Mouse (Mus musculus) CD4-positive naive resting alpha-beta T cell, adult 76 days (primary cell): ENCODE measurements around the gene Col28a1. TPM values are rescaled to one million over a fixed set of nuclear protein-coding genes. Genes with fewer than 3 reads are reported as not detected.

Source experiments
- total RNA-seq: library from RNA; stranded (reverse); gene quantifications from one replicate; pipeline ENCODE4 v1.2.4, GENCODE M21; 2023

Col28a1 gene
- total RNA-seq, result not detected

DNA sequence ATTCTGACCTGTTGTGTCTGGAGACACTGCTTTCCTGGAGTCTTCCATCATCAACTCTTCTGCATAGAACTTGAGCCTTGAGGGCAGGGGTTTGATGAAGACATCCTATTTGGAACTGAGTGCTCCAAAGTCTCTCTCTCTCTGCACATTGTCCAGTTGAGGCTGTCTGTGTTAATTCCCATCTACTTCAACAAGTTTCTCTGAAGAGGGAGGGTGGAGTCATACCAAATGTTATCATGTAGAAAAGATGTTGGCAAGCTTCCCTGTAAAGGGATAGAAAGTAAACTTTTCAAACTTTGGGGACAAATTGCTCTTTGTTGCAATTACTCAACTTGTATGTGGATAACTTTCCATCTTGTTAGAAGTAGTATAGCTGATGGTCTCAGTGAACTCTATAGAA, at the start of gene Col28a1:
Gene Col28a1, minus strand, starts transcription at position 101 of the 400 bp plus-strand sequence.

GRCm38 (mm10) chr6:8209047-8209865, 16.8 kb upstream of the Col28a1 start, which contains the start of gene Mios:
TSS of gene Mios (plus strand) at chr6:8209222.

Other genes with a start within 250 kb of the Col28a1 start
- gene Mios, start 16.6 kb upstream of the Col28a1 start, total RNA-seq, result 27.0 TPM
- 13.3 TPM for gene Rpa3, start 66.6 kb upstream of the Col28a1 start, total RNA-seq
- 9.3 TPM for gene Umad1, start 66.7 kb upstream of the Col28a1 start, total RNA-seq
- gene Gm45062, start 66.8 kb upstream of the Col28a1 start, total RNA-seq, result not detected